Comparison of ENCODE assay signal across 21 mouse cellular contexts in the genomic region with DNA sequence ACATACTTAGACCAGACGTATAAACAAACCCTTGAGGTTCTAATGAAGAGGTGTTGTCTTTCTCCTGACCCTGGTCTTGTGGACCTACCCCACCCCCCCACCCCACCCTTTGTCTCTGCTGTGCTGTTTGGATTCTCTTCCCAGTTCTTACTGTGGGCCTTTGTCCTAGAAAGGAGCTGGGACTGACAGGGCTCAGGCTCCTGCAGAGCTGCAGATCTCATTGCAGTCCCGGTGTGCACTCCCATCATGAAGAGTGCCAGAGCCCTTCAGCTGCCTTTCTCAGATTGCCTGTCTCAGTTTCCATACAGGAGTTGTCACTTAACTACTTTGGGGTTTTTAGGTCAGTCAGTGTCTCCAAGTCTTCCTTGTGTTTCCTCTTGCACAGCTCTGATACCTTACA.
"Had no signal": no experiment of that assay in that cellular context is flagged by ENCODE, and none has a peak within 500 bp of the region (broad histone marks: within the 10 kb centered on the region; RNA-seq: fewer than 3 reads in every experiment).

No protein-coding gene starts in this region.

- DNase-seq: liver, postnatal 0 days; lung, adult 2 months; lung, postnatal 14 days; lung, postnatal 36 days; retina, postnatal 1 day; right cerebral cortex, adult 18-20 months; right cerebral cortex, postnatal 25 days; right cerebral cortex, postnatal 4 days; thymus, adult 2 months; thymus, postnatal 25 days; thymus, postnatal 4 days had no signal

- H3K27ac ChIP-seq: lung, embryonic 15.5 days; macrophage; midbrain, embryonic 13.5 days; midbrain, embryonic 15.5 days; neural tube, embryonic 13.5 days; neural tube, embryonic 15.5 days; stomach, embryonic 15.5 days; stomach, postnatal 0 days had no signal

- H3K4me3 ChIP-seq: lung, embryonic 15.5 days; megakaryocyte, embryonic 14.5 days; midbrain, embryonic 13.5 days; midbrain, embryonic 15.5 days; myocyte; neural tube, embryonic 13.5 days; neural tube, embryonic 15.5 days; stomach, embryonic 15.5 days had no signal
